Mouse (Mus musculus): ENCODE measurements around the gene Map2k1.

DNA sequence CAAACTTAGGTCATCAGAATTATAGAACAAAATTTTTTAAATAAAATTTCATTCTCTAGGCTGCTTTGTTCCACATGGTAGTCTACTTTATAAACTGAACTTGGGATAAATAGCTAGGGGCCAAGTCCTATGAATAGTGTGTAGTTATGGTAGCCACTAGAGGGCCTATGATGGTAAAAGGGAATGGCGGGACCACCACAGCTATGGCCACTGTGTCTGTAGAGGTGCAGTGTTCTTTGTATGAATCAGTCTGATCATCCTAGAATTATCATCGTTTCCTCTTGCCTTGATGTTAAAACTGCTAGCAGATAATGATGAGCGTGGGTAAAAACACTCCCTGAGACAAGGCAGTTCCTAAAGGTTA lies 74.8 kb downstream of the Map2k1 start:
- peak; percentile 51 for TF ChIP-seq CTCF (IDR thresholded peaks at IDR 0.05)
- TF ChIP-seq EP300 (IDR thresholded peaks at IDR 0.05; ENCODE audit: insufficient read depth, low read depth, low read length) = no peak
- no peak for TF ChIP-seq POLR2A (IDR thresholded peaks at IDR 0.05; ENCODE audit: insufficient read depth, low read depth, low read length)
